Mouse (Mus musculus) left cerebral cortex, adult 8-10 months (tissue): ENCODE data around the gene Rasa3. TPM values are rescaled to one million over a fixed set of nuclear protein-coding genes. Genes with fewer than 3 reads are reported as not detected.

Experiments used
- DNase-seq, 2 experiments: peaks; one replicate each; pipeline ENCODE4 v3.0.0; 2022; ENCODE audit warnings: low spot score in 2 of 2
- total RNA-seq, 4 experiments: library from RNA; stranded (reverse); gene quantifications; 2 replicates each; pipeline ENCODE4 v1.2.4; 2022

Rasa3 gene
- total RNA-seq, 4 experiments from 2014 or later, result 63.9 to 72.0 (median 69.5) TPM

GRCm38 (mm10) chr8:13649154-13649515, 28.3 kb downstream of the Rasa3 start:
- DNase-seq, result no peak

- no peak for DNase-seq
Measured at GRCm38 (mm10) chr8:13648377-13649153, 28.8 kb downstream of the Rasa3 start.

GRCm38 (mm10) chr8:13647591-13647990, 29.8 kb downstream of the Rasa3 start:
- DNase-seq, result no peak

- DNase-seq, result no peak
Measured at GRCm38 (mm10) chr8:13644932-13645676, 32.3 kb downstream of the Rasa3 start.

GRCm38 (mm10) chr8:13644155-13644554, 33.2 kb downstream of the Rasa3 start:
- peak; percentile 36 to 81 for DNase-seq

- no peak for DNase-seq
Measured at GRCm38 (mm10) chr8:13642659-13643181, 34.7 kb downstream of the Rasa3 start.

- peak in 1 of 2 experiments; percentile 54 for DNase-seq
Measured at GRCm38 (mm10) chr8:13641206-13641605, 36.2 kb downstream of the Rasa3 start.

- DNase-seq, result peak in 1 of 2 experiments; percentile 50
Measured at GRCm38 (mm10) chr8:13640452-13640883, 36.9 kb downstream of the Rasa3 start.

- DNase-seq, result no peak
Measured at GRCm38 (mm10) chr8:13633107-13633506, 44.3 kb downstream of the Rasa3 start.

GRCm38 (mm10) chr8:13632309-13632708, 45.1 kb downstream of the Rasa3 start:
- no peak for DNase-seq

GRCm38 (mm10) chr8:13630754-13631153, 46.6 kb downstream of the Rasa3 start:
- no peak for DNase-seq

- DNase-seq, result no peak
Measured at GRCm38 (mm10) chr8:13630171-13630570, 47.2 kb downstream of the Rasa3 start.

- DNase-seq, result no peak
Measured at GRCm38 (mm10) chr8:13629351-13630090, 47.9 kb downstream of the Rasa3 start.

GRCm38 (mm10) chr8:13628067-13628466, 49.3 kb downstream of the Rasa3 start:
- no peak for DNase-seq

- no peak for DNase-seq
Measured at GRCm38 (mm10) chr8:13627591-13627990, 49.8 kb downstream of the Rasa3 start.

- DNase-seq, result no peak
Measured at GRCm38 (mm10) chr8:13626114-13626513, 51.3 kb downstream of the Rasa3 start.

- no peak for DNase-seq
Measured at GRCm38 (mm10) chr8:13625281-13625970, 52.0 kb downstream of the Rasa3 start.

GRCm38 (mm10) chr8:13624863-13625262, 52.5 kb downstream of the Rasa3 start:
- peak; percentile 45 to 84 for DNase-seq

- no peak for DNase-seq
Measured at GRCm38 (mm10) chr8:13623911-13624421, 53.4 kb downstream of the Rasa3 start.

GRCm38 (mm10) chr8:13623038-13623750, 54.2 kb downstream of the Rasa3 start:
- peak in 1 of 2 experiments; percentile 74 for DNase-seq
